Mouse (Mus musculus) G1E (cell line): ENCODE results near the gene AC170998.1. TPM values are rescaled to one million over a fixed set of nuclear protein-coding genes. Genes with fewer than 3 reads are reported as not detected.

Experiments used
- ATAC-seq: 2 replicates; pipeline ENCODE4 v1.8.0; 2016; ENCODE audit warnings: mild to moderate bottlenecking; ENCODE audit not compliant: insufficient number of reproducible peaks, poor library complexity, low FRiP score, severe bottlenecking; ENCODE audit errors: extremely low read depth
- DNase-seq: peaks from one replicate; pipeline ENCODE4 v3.0.0; 2012; ENCODE audit warnings: low spot score
- H3K27me3 ChIP-seq: 2 replicates; pipeline ENCODE4 v1.6.1; 2012; ENCODE audit warnings: mild to moderate bottlenecking, low read length, inconsistent platforms; ENCODE audit not compliant: insufficient read depth
- H3K36me3 ChIP-seq: replicated peaks from 2 replicates; pipeline ENCODE3; 2012; ENCODE audit warnings: mild to moderate bottlenecking, inconsistent platforms
- H3K4me1 ChIP-seq: 2 replicates; pipeline ENCODE4 v1.6.1; 2012; ENCODE audit warnings: low read depth, low read length, inconsistent platforms, mixed read lengths; ENCODE audit not compliant: insufficient read depth
- H3K4me3 ChIP-seq: 2 replicates; pipeline ENCODE4 v1.5.1; 2012; ENCODE audit warnings: low read depth, mild to moderate bottlenecking, inconsistent platforms, low read length, moderate library complexity, mixed read lengths
- H3K9me3 ChIP-seq: replicated peaks from 2 replicates; pipeline ENCODE4 v1.6.1; 2012; ENCODE audit warnings: inconsistent platforms
- CTCF ChIP-seq: IDR thresholded peaks from 2 replicates; pipeline ENCODE4 v1.5.1; 2012; ENCODE audit warnings: low read depth, low read length, inconsistent platforms, mixed read lengths
- GATA1 ChIP-seq: IDR thresholded peaks from 2 replicates; pipeline ENCODE4 v1.6.1; 2012; ENCODE audit warnings: borderline replicate concordance, low read length, inconsistent platforms, mixed read lengths
- GATA2 ChIP-seq: IDR thresholded peaks from 2 replicates; pipeline ENCODE4 v1.6.1; 2012; ENCODE audit warnings: low read depth, low read length, inconsistent platforms, borderline replicate concordance
- POLR2AphosphoS5 ChIP-seq: IDR thresholded peaks from 2 replicates; pipeline ENCODE4 v1.6.1; 2012; ENCODE audit warnings: low read depth, low read length, inconsistent platforms; ENCODE audit not compliant: insufficient replicate concordance
- TAL1 ChIP-seq: conservative IDR thresholded peaks from 2 replicates; pipeline ENCODE4 v1.6.1; 2012; ENCODE audit warnings: low read depth, low read length, inconsistent platforms, mixed read lengths
- polyA plus RNA-seq: library from polyadenylated mRNA; stranded (reverse); fragments of >175 nt; gene quantifications from 2 replicates; pipeline ENCODE4 v1.2.3, GENCODE M21; 2012
- total RNA-seq, 2 experiments: library from RNA; stranded (forward) in 1 of 2; stranded (reverse) in 1 of 2; fragments of 200-1000 nt in 1 of 2; fragments of >200 nt in 1 of 2; fragmentation: Nextera tagmentation in 1 of 2; gene quantifications; 2 replicates each; pipeline ENCODE4 v1.2.3; 2014 to 2017

AC170998.1 gene
- total and polyA plus RNA-seq, 3 experiments: 1.3 to 5.6 TPM; not detected in 1

- no peak for TF ChIP-seq GATA1
- peak; percentile 25; the same call in 1 of the 2 replicates for TF ChIP-seq CTCF
- peak; percentile 92 for DNase-seq
- peaks cover 26% of the 10 kb centered on the region for H3K36me3 ChIP-seq
- ATAC-seq: peak; percentile 74
- peak within 1 kb of the TSS; percentile 100 for H3K4me3 ChIP-seq
- no peaks in the 10 kb centered on the region for H3K9me3 ChIP-seq
- peaks cover 46% of the 10 kb centered on the region for H3K4me1 ChIP-seq
- H3K27me3 ChIP-seq: no peaks in the 10 kb centered on the region
Measured at GRCm38 (mm10) chr17:28690776-28691686, 34.9 kb upstream of the AC170998.1 start, which contains the start of gene Mapk14. TSS of gene Mapk14 (plus strand) at chr17:28691329.

- ATAC-seq (no peak), DNase-seq (peak; percentile 40)
- Histone ChIP-seq H3K9me3 (no peaks in the 10 kb centered on the region), H3K4me1 (peaks cover 54% of the 10 kb centered on the region), H3K27me3 (no peaks in the 10 kb centered on the region), H3K4me3 (peak overlapping the region; percentile 100), H3K36me3 (peaks cover 30% of the 10 kb centered on the region)
- TF ChIP-seq POLR2AphosphoS5: no peak
- no peak for TF ChIP-seq CTCF
- TF ChIP-seq TAL1: no peak
- no peak for TF ChIP-seq GATA2
- no peak for TF ChIP-seq GATA1
Measured at GRCm38 (mm10) chr17:28691687-28692340, 34.1 kb upstream of the AC170998.1 start.

GRCm38 (mm10) chr17:28692341-28692710 is 33.6 kb upstream of the AC170998.1 start:
- no peak for TF ChIP-seq GATA2
- no peak for TF ChIP-seq GATA1
- no peak for TF ChIP-seq CTCF
- TF ChIP-seq POLR2AphosphoS5: no peak
- no peak for TF ChIP-seq TAL1
- Histone ChIP-seq H3K9me3 (no peaks in the 10 kb centered on the region), H3K27me3 (no peaks in the 10 kb centered on the region), H3K4me3 (peak overlapping the region; percentile 100), H3K4me1 (peaks cover 56% of the 10 kb centered on the region), H3K36me3 (peaks cover 30% of the 10 kb centered on the region)
- DNase-seq (no peak), ATAC-seq (no peak)

- DNase-seq (no peak), ATAC-seq (no peak)
- peak overlapping the region; percentile 100 for H3K4me3 ChIP-seq
- peaks cover 57% of the 10 kb centered on the region for H3K4me1 ChIP-seq
- peaks cover 36% of the 10 kb centered on the region for H3K36me3 ChIP-seq
- TF ChIP-seq CTCF (no peak), GATA1 (no peak), POLR2AphosphoS5 (no peak), TAL1 (no peak)
- H3K9me3 ChIP-seq: no peaks in the 10 kb centered on the region
- no peaks in the 10 kb centered on the region for H3K27me3 ChIP-seq
Measured at GRCm38 (mm10) chr17:28693086-28693485, 32.8 kb upstream of the AC170998.1 start.

- no peak for ATAC-seq
- no peak for TF ChIP-seq TAL1
- TF ChIP-seq POLR2AphosphoS5: no peak
- TF ChIP-seq GATA2: no peak
- TF ChIP-seq GATA1: no peak
- TF ChIP-seq CTCF: no peak
- no peak for DNase-seq
- Histone ChIP-seq H3K4me1 (peaks cover 63% of the 10 kb centered on the region), H3K36me3 (peaks cover 41% of the 10 kb centered on the region), H3K9me3 (no peaks in the 10 kb centered on the region), H3K4me3 (no peak overlapping the region), H3K27me3 (no peaks in the 10 kb centered on the region)
Measured at GRCm38 (mm10) chr17:28694078-28694477, 31.8 kb upstream of the AC170998.1 start.

GRCm38 (mm10) chr17:28694832-28695231 is 31.1 kb upstream of the AC170998.1 start:
- no peaks in the 10 kb centered on the region for H3K27me3 ChIP-seq
- H3K4me3 ChIP-seq: no peak overlapping the region
- no peak for ATAC-seq
- DNase-seq: no peak
- H3K4me1 ChIP-seq: peaks cover 71% of the 10 kb centered on the region
- H3K9me3 ChIP-seq: no peaks in the 10 kb centered on the region
- H3K36me3 ChIP-seq: peaks cover 41% of the 10 kb centered on the region
- no peak for TF ChIP-seq TAL1
- no peak for TF ChIP-seq GATA2
- TF ChIP-seq POLR2AphosphoS5: no peak
- TF ChIP-seq CTCF: no peak
- TF ChIP-seq GATA1: no peak
